In the genomic region with DNA sequence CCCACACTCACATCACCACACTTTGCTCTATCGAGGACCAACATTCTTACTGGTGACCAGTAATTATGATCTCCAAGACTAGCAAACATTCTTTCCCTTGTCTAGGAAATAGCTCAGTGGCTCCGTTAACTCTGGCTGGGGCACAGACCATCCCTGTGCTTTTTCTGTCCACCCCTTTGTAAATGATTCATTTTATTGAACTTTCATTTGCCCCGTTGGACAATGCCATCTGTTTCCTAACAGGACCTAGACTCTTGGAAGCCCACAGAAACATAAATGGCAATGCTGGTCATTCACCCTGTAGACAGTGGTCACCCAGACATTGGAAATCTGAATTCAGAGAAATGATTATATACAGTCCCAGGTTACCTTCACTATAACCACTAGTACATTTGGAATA, we compare ENCODE assay signal across 16 mouse cellular contexts.
"Had no signal": no experiment of that assay in that cellular context is flagged by ENCODE, and none has a peak within 500 bp of the region (broad histone marks: within the 10 kb centered on the region; RNA-seq: fewer than 3 reads in every experiment).

No protein-coding gene starts in this region.

- H3K4me3 ChIP-seq: lung, embryonic 15.5 days; megakaryocyte, embryonic 14.5 days; midbrain, embryonic 13.5 days; midbrain, embryonic 15.5 days; stomach, embryonic 15.5 days had no signal

- DNase-seq: lung, adult 2 months; lung, postnatal 14 days; lung, postnatal 36 days; right cerebral cortex, postnatal 14 days; thymus, adult 2 months; thymus, postnatal 25 days; thymus, postnatal 4 days had no signal

- H3K27ac ChIP-seq: lung, embryonic 15.5 days; macrophage; midbrain, embryonic 13.5 days; stomach, embryonic 15.5 days; stomach, postnatal 0 days had no signal

- H3K36me3 ChIP-seq: lung, embryonic 15.5 days; midbrain, embryonic 13.5 days; midbrain, embryonic 15.5 days; stomach, embryonic 15.5 days had no signal

- H3K9me3 ChIP-seq: lung, embryonic 15.5 days; megakaryocyte, embryonic 14.5 days; midbrain, embryonic 13.5 days; midbrain, embryonic 15.5 days; stomach, embryonic 15.5 days had no signal

- ATAC-seq: lung, postnatal 0 days; midbrain, embryonic 13.5 days; midbrain, embryonic 15.5 days had no signal

- H3K4me1 ChIP-seq: lung, embryonic 15.5 days; megakaryocyte, embryonic 14.5 days; stomach, embryonic 15.5 days had no signal

- H3K9ac ChIP-seq: lung, embryonic 15.5 days; midbrain, embryonic 13.5 days; midbrain, embryonic 15.5 days; stomach, embryonic 15.5 days had no signal

- H3K4me2 ChIP-seq: lung, embryonic 15.5 days; midbrain, embryonic 11.5 days; midbrain, embryonic 13.5 days; midbrain, embryonic 15.5 days; stomach, embryonic 15.5 days had no signal

- H3K27me3 ChIP-seq: lung, embryonic 15.5 days; midbrain, embryonic 13.5 days; midbrain, embryonic 15.5 days; stomach, embryonic 15.5 days had no signal
